Mouse (Mus musculus) midbrain, embryonic 16.5 days (tissue): ENCODE data around the gene Kcmf1. TPM values are rescaled to one million over a fixed set of nuclear protein-coding genes. Genes with fewer than 3 reads are reported as not detected.

Source experiments
- ATAC-seq: fragments of 200-750 bp; cut with Nextera tagmentation; 2 replicates; pipeline ENCODE4 v1.8.0; 2017; ENCODE audit warnings: moderate TSS enrichment
- H3K27ac ChIP-seq: fragments of 300-500 bp; sonication (generic); 2 replicates; pipeline ENCODE4 v1.5.1; 2014; ENCODE audit warnings: mild to moderate bottlenecking, low read length, mixed read lengths
- H3K27me3 ChIP-seq: fragments of 300-500 bp; sonication (generic); 2 replicates; pipeline ENCODE4 v1.6.1; 2014; ENCODE audit warnings: low read depth, low read length, mixed read lengths; ENCODE audit not compliant: control insufficient read depth, insufficient read depth
- H3K36me3 ChIP-seq: fragments of 300-500 bp; sonication (generic); 2 replicates; pipeline ENCODE4 v1.6.1; 2014; ENCODE audit warnings: mild to moderate bottlenecking, low read length, moderate library complexity, mixed read lengths; ENCODE audit not compliant: control insufficient read depth, insufficient read depth
- H3K4me1 ChIP-seq: fragments of 300-500 bp; sonication (generic); 2 replicates; pipeline ENCODE4 v1.6.1; 2014; ENCODE audit warnings: mild to moderate bottlenecking, low read length, mixed read lengths; ENCODE audit not compliant: control insufficient read depth, insufficient read depth
- H3K4me2 ChIP-seq: fragments of 300-500 bp; sonication (generic); 2 replicates; pipeline ENCODE4 v1.6.1; 2014; ENCODE audit warnings: mild to moderate bottlenecking, low read length, mixed read lengths
- H3K4me3 ChIP-seq: fragments of 300-500 bp; sonication (generic); 2 replicates; pipeline ENCODE4 v1.5.1; 2014; ENCODE audit warnings: low read depth, mild to moderate bottlenecking, low read length, moderate library complexity, mixed read lengths
- H3K9ac ChIP-seq: fragments of 300-500 bp; sonication (generic); 2 replicates; pipeline ENCODE4 v1.6.1; 2014; ENCODE audit warnings: low read depth, low read length, mixed read lengths
- H3K9me3 ChIP-seq: fragments of 300-500 bp; sonication (generic); replicated peaks from 2 replicates; pipeline ENCODE4 v1.6.1; 2014; ENCODE audit warnings: mild to moderate bottlenecking, low read length, mixed read lengths; ENCODE audit not compliant: control insufficient read depth, poor library complexity, severe bottlenecking
- WGBS: fragments of 180-500 bp; shearing (Covaris S2); extraction: QIAGEN DNeasy Blood & Tissue Kit; methylation state at CpG from one replicate; pipeline ENCODE4 v1.1.7; 2014; 5-methylcytosine and 5-hydroxymethylcytosine counted together
- polyA plus RNA-seq: library from polyadenylated mRNA; unstranded; fragments of >200 nt; fragmentation: Nextera tagmentation; extraction: Ambion mirVana; gene quantifications from 2 replicates; pipeline ENCODE4 v1.2.1, GENCODE M21; 2015

Gene Kcmf1
- polyA plus RNA-seq, result 29.7 and 32.4 TPM in 2 replicates

- Histone ChIP-seq H3K27ac (peak within 1 kb of the TSS; percentile 97), H3K4me2 (peak within 1 kb of the TSS; percentile 86), H3K4me3 (peak within 1 kb of the TSS; percentile 97), H3K36me3 (no peaks in the 10 kb centered on the region), H3K9ac (peak within 1 kb of the TSS; percentile 96), H3K9me3 (no peaks in the 10 kb centered on the region), H3K27me3 (no peaks in the 10 kb centered on the region), H3K4me1 (peaks cover 18% of the 10 kb centered on the region)
- ATAC-seq, result peak; percentile 85
- WGBS, result 0% methylated on average over 54 of the region's 113 CpGs
These were observed at the start of gene Kcmf1 for GRCm38 (mm10) chr6:72899781-72900681. Gene Kcmf1 (minus strand): TSS chr6:72899979.

GRCm38 (mm10) chr6:72949161-72949756 is 49.5 kb upstream of the Kcmf1 start:
- no peaks in the 10 kb centered on the region for H3K4me1 ChIP-seq
- no peak overlapping the region for H3K27ac ChIP-seq
- no peaks in the 10 kb centered on the region for H3K27me3 ChIP-seq
- no peak overlapping the region for H3K9ac ChIP-seq
- H3K36me3 ChIP-seq, result no peaks in the 10 kb centered on the region
- no peak overlapping the region for H3K4me3 ChIP-seq
- H3K4me2 ChIP-seq, result no peak overlapping the region
- no peak for ATAC-seq
- 87% methylated on average over 9 of the region's 9 CpGs for WGBS
- H3K9me3 ChIP-seq, result no peaks in the 10 kb centered on the region

- H3K27ac ChIP-seq, result no peak overlapping the region
- WGBS, result 96% methylated on average over 3 of the region's 3 CpGs
These were observed 48.6 kb upstream of the Kcmf1 start for GRCm38 (mm10) chr6:72948392-72948791.

GRCm38 (mm10) chr6:72947960-72948359 is 48.2 kb upstream of the Kcmf1 start:
- Histone ChIP-seq H3K9ac (no peak overlapping the region), H3K4me2 (no peak overlapping the region), H3K4me3 (no peak overlapping the region), H3K27ac (no peak overlapping the region), H3K27me3 (no peaks in the 10 kb centered on the region), H3K9me3 (no peaks in the 10 kb centered on the region), H3K36me3 (no peaks in the 10 kb centered on the region), H3K4me1 (no peaks in the 10 kb centered on the region)
- ATAC-seq, result no peak
- 40% methylated on average over 6 of the region's 6 CpGs for WGBS

More at GRCm38 (mm10) chr6:72948392-72948791, 48.6 kb upstream of the Kcmf1 start:
- no peaks in the 10 kb centered on the region for H3K4me1 ChIP-seq
- H3K4me2 ChIP-seq, result no peak overlapping the region
- no peak overlapping the region for H3K4me3 ChIP-seq
- H3K9ac ChIP-seq, result no peak overlapping the region
- H3K36me3 ChIP-seq, result no peaks in the 10 kb centered on the region
- H3K27me3 ChIP-seq, result no peaks in the 10 kb centered on the region
- no peak for ATAC-seq
- no peaks in the 10 kb centered on the region for H3K9me3 ChIP-seq

- Histone ChIP-seq H3K27me3 (no peaks in the 10 kb centered on the region), H3K4me1 (no peaks in the 10 kb centered on the region), H3K36me3 (no peaks in the 10 kb centered on the region), H3K4me2 (no peak overlapping the region), H3K4me3 (no peak overlapping the region), H3K9me3 (no peaks in the 10 kb centered on the region), H3K27ac (no peak overlapping the region), H3K9ac (no peak overlapping the region)
- 8% methylated on average over 3 of the region's 3 CpGs for WGBS
- peak; percentile 72 for ATAC-seq
These were observed 40.7 kb upstream of the Kcmf1 start for GRCm38 (mm10) chr6:72940493-72940892.

- no peaks in the 10 kb centered on the region for H3K36me3 ChIP-seq
- no peak overlapping the region for H3K4me3 ChIP-seq
- H3K4me2 ChIP-seq, result no peak overlapping the region
- H3K9ac ChIP-seq, result no peak overlapping the region
- 78% methylated on average over 5 of the region's 5 CpGs for WGBS
- H3K27me3 ChIP-seq, result no peaks in the 10 kb centered on the region
- H3K4me1 ChIP-seq, result no peaks in the 10 kb centered on the region
- no peak overlapping the region for H3K27ac ChIP-seq
- ATAC-seq, result no peak
- H3K9me3 ChIP-seq, result no peaks in the 10 kb centered on the region
These were observed 38.1 kb upstream of the Kcmf1 start for GRCm38 (mm10) chr6:72937859-72938258.

- no peaks in the 10 kb centered on the region for H3K36me3 ChIP-seq
- H3K4me3 ChIP-seq, result no peak overlapping the region
- H3K9me3 ChIP-seq, result no peaks in the 10 kb centered on the region
- no peak for ATAC-seq
- H3K4me2 ChIP-seq, result no peak overlapping the region
- WGBS, result 87% methylated on average over 3 of the region's 3 CpGs
- H3K27me3 ChIP-seq, result no peaks in the 10 kb centered on the region
- H3K4me1 ChIP-seq, result no peaks in the 10 kb centered on the region
- no peak overlapping the region for H3K27ac ChIP-seq
- H3K9ac ChIP-seq, result no peak overlapping the region
These were observed 37.7 kb upstream of the Kcmf1 start for GRCm38 (mm10) chr6:72937430-72937829.

- Histone ChIP-seq H3K4me2 (no peak overlapping the region), H3K4me1 (no peaks in the 10 kb centered on the region), H3K27ac (no peak overlapping the region), H3K27me3 (no peaks in the 10 kb centered on the region), H3K9ac (no peak overlapping the region), H3K4me3 (no peak overlapping the region), H3K36me3 (no peaks in the 10 kb centered on the region), H3K9me3 (no peaks in the 10 kb centered on the region)
- WGBS, result 93% methylated on average over 1 of the region's 1 CpGs
- no peak for ATAC-seq
These were observed 33.2 kb upstream of the Kcmf1 start for GRCm38 (mm10) chr6:72932955-72933354.

GRCm38 (mm10) chr6:72931533-72931932 is 31.8 kb upstream of the Kcmf1 start:
- H3K4me2 ChIP-seq, result no peak overlapping the region

More at GRCm38 (mm10) chr6:72931533-72931932, 31.8 kb upstream of the Kcmf1 start:
- no peak for ATAC-seq
- Histone ChIP-seq H3K4me3 (no peak overlapping the region), H3K9me3 (no peaks in the 10 kb centered on the region), H3K4me1 (no peaks in the 10 kb centered on the region), H3K9ac (no peak overlapping the region), H3K27me3 (no peaks in the 10 kb centered on the region), H3K36me3 (no peaks in the 10 kb centered on the region), H3K27ac (no peak overlapping the region)
- WGBS, result 88% methylated on average over 3 of the region's 3 CpGs
